Mouse (Mus musculus) heart, embryonic 12.5 days (tissue): ENCODE measurements at regions not wholly inside any gene's neighbourhood (a gene's known extent, or its start where the extent isn't known, plus 50 kb on each side); places are given as distances from the start of the nearest gene placed in this dataset.

Experiments
- ATAC-seq: fragments of 200-750 bp; cut with Nextera tagmentation; 2 replicates; pipeline ENCODE4 v1.8.0; 2017; ENCODE audit warnings: moderate TSS enrichment, moderate library complexity; ENCODE audit not compliant: insufficient number of reproducible peaks, low FRiP score
- H3K27ac ChIP-seq: fragments of 300-500 bp; sonication (generic); 2 replicates; pipeline ENCODE4 v1.5.1; 2016; ENCODE audit warnings: mild to moderate bottlenecking, moderate library complexity; ENCODE audit not compliant: poor library complexity, severe bottlenecking
- H3K27me3 ChIP-seq: fragments of 300-500 bp; sonication (generic); replicated peaks from 2 replicates; pipeline ENCODE4 v1.6.1; 2016; ENCODE audit warnings: mild to moderate bottlenecking, moderate library complexity
- H3K36me3 ChIP-seq: fragments of 300-500 bp; sonication (generic); 2 replicates; pipeline ENCODE4 v1.6.1; 2016; ENCODE audit warnings: mild to moderate bottlenecking, moderate library complexity
- H3K4me1 ChIP-seq: fragments of 300-500 bp; sonication (generic); replicated peaks from 2 replicates; pipeline ENCODE4 v1.6.1; 2016; ENCODE audit warnings: mild to moderate bottlenecking
- H3K4me2 ChIP-seq: fragments of 300-500 bp; sonication (generic); 2 replicates; pipeline ENCODE4 v1.6.1; 2016; ENCODE audit warnings: mild to moderate bottlenecking, moderate library complexity
- H3K4me3 ChIP-seq: fragments of 300-500 bp; sonication (generic); 2 replicates; pipeline ENCODE4 v1.5.1; 2016; ENCODE audit warnings: mild to moderate bottlenecking
- H3K9ac ChIP-seq: fragments of 300-500 bp; sonication (generic); 2 replicates; pipeline ENCODE4 v1.6.1; 2016; ENCODE audit warnings: mild to moderate bottlenecking, moderate library complexity
- H3K9me3 ChIP-seq: fragments of 300-500 bp; sonication (generic); replicated peaks from 2 replicates; pipeline ENCODE4 v1.6.1; 2016; ENCODE audit warnings: mild to moderate bottlenecking, moderate library complexity
- WGBS: fragments of 180-500 bp; shearing (Covaris S2); methylation state at CpG from one replicate; pipeline ENCODE4 v1.1.7; 2016; 5-methylcytosine and 5-hydroxymethylcytosine counted together

DNA sequence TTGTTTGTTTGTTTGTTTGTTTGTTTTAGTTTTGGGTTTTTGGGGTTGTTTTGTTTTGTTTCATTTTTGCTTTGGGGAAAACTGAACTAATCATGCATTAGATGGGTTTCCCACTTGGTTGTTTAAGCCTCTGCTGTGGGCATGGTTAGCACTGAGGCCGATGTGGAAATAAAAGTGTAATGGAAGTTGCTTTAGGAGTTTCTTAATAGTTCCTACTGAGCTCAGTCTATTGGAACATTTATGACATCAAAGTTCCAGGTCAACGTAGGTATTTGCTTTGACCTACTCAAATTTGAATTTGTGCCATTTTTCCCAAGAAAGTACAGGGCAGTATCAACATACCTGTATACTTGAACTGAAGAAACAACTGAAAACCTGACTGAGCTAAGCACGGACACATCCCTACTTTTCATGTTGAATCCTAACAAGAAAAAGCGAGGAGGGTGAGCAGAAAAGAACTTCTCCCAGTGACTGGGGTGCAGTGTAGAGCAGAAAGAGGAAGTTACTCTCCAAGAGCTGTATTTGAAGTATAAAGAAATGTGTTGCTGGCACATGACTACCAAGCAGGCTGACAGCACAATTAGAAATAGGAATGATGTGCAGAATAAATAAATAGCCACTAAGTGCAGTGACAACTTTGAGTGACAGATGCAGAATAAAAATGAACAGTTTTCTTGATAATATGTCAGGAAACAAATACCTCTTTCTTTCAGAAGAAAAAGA is 122.0 kb upstream of the Atp2b1 start:
- 76% methylated on average over 4 of the region's 4 CpGs for WGBS
- no peak overlapping the region for H3K4me2 ChIP-seq
- no peak for ATAC-seq
- no peaks in the 10 kb centered on the region for H3K36me3 ChIP-seq
- H3K4me3 ChIP-seq, result no peak overlapping the region
- H3K9me3 ChIP-seq, result no peaks in the 10 kb centered on the region
- no peak overlapping the region for H3K9ac ChIP-seq
- no peaks in the 10 kb centered on the region for H3K4me1 ChIP-seq
- no peaks in the 10 kb centered on the region for H3K27me3 ChIP-seq
- H3K27ac ChIP-seq, result no peak overlapping the region

DNA sequence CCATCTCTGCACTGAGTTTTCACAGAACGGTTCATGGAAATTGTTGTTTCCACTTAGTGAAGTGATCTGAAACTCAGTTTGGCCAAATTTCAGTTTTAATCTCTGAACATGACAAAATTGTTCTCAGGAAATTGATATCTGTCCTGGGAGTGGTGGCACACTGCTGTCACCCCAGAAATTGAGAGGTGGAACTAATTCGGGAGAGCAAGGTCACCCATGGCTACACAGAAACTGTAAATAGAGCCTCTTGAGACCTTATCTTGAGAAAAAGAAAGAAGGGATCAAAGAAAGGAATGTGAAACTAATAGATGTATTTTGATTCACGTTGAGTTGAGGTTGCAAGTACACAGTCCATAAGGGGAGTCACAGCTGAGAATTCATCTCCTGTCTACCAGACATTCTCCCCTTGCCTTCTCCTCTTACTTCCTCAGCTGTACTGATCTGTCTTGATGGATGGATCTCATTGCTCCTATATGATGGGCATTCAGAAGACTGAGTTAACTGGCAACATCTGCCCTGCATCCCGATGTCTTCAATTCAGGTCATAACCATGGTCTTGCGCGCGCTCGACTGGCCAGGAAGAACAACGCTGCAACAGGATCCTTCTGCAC is 120.2 kb upstream of the Atp2b1 start:
- 82% methylated on average over 9 of the region's 9 CpGs for WGBS
- H3K9ac ChIP-seq, result no peak overlapping the region
- no peak overlapping the region for H3K27ac ChIP-seq
- no peak for ATAC-seq
- no peak overlapping the region for H3K4me2 ChIP-seq
- H3K4me1 ChIP-seq, result no peaks in the 10 kb centered on the region
- H3K4me3 ChIP-seq, result no peak overlapping the region
- H3K27me3 ChIP-seq, result no peaks in the 10 kb centered on the region
- no peaks in the 10 kb centered on the region for H3K9me3 ChIP-seq
- H3K36me3 ChIP-seq, result no peaks in the 10 kb centered on the region

- Histone ChIP-seq H3K4me3 (no peak overlapping the region), H3K9ac (no peak overlapping the region), H3K4me2 (no peak overlapping the region), H3K9me3 (no peaks in the 10 kb centered on the region), H3K27ac (no peak overlapping the region), H3K4me1 (no peaks in the 10 kb centered on the region), H3K36me3 (no peaks in the 10 kb centered on the region), H3K27me3 (no peaks in the 10 kb centered on the region)
- no peak for ATAC-seq
- WGBS, result 80% methylated on average over 3 of the region's 3 CpGs
These were observed 118.2 kb upstream of the Atp2b1 start for GRCm38 (mm10) chr10:98796016-98796415.

- Histone ChIP-seq H3K4me2 (no peak overlapping the region), H3K36me3 (no peaks in the 10 kb centered on the region), H3K27ac (no peak overlapping the region), H3K4me1 (no peaks in the 10 kb centered on the region), H3K4me3 (no peak overlapping the region), H3K9ac (no peak overlapping the region), H3K27me3 (no peaks in the 10 kb centered on the region), H3K9me3 (no peaks in the 10 kb centered on the region)
- no peak for ATAC-seq
- WGBS, result 66% methylated on average over 6 of the region's 6 CpGs
These were observed 115.4 kb upstream of the Atp2b1 start for GRCm38 (mm10) chr10:98798634-98799415.

DNA sequence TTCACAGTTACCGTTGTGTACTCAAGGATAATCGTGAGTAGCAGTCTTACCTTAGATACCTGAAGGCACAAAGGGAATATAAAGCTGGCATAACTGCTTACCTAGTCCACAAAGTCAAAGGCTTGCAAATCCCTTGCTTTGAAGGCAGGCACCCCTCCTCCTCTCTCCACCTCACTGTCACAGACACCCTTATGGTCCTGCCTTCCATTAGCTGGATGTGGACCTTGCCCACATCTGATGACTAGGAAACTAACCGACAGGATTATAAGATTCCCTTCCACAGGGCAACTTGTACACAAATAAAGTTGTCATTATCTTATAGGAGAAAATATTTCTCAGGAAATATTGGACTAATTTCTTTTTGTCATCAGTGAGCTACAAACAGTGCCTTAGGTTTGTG is 114.4 kb upstream of the Atp2b1 start:
- no peak overlapping the region for H3K4me3 ChIP-seq
- no peak overlapping the region for H3K4me2 ChIP-seq
- H3K36me3 ChIP-seq, result no peaks in the 10 kb centered on the region
- no peak overlapping the region for H3K9ac ChIP-seq
- H3K27ac ChIP-seq, result no peak overlapping the region
- H3K4me1 ChIP-seq, result no peaks in the 10 kb centered on the region
- H3K9me3 ChIP-seq, result no peaks in the 10 kb centered on the region
- no peak for ATAC-seq
- H3K27me3 ChIP-seq, result no peaks in the 10 kb centered on the region
- WGBS, result 78% methylated on average over 3 of the region's 3 CpGs

DNA sequence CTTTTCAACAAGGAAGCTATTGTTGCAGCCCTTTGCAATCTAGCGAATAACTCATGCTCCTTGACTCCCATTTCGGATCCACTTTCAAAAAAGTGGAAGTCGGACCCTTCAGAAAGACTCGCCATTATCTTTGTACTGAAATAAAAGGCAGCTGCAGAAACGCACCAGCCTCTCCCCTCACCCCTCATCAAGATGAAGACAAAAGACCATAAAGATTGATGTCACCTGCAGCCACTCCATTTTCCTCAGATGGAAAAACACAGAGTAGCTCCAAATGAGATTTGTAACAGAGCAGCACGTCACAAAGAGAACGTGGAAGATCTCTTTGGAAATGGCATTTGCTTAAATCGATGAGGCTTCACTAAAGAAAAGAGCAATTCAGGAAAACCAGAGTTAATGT is 113.3 kb upstream of the Atp2b1 start:
- Histone ChIP-seq H3K4me2 (no peak overlapping the region), H3K27ac (no peak overlapping the region)

DNA sequence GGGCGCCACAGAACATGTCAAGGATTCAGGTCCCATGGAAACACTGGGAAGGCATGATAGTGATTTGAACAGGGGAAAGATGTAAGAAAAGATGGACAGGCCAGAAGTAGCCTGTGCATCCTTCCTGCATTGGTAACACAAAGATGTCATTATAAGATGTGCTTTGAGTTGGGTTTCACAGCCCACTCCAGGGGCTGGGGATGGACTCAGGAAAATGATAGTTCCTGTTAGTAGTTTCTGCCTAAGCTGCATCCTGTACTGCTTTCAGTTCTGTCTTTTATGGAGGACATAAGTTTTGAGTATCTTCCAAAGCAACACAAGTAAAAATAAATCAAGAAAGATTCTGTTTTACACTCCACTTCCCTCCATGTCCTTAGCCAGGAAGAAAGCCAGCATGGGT is 109.2 kb upstream of the Atp2b1 start:
- H3K36me3 ChIP-seq, result no peaks in the 10 kb centered on the region
- 87% methylated on average over 1 of the region's 1 CpGs for WGBS
- H3K27me3 ChIP-seq, result no peaks in the 10 kb centered on the region
- H3K4me2 ChIP-seq, result no peak overlapping the region
- H3K4me3 ChIP-seq, result no peak overlapping the region
- no peak overlapping the region for H3K27ac ChIP-seq
- no peaks in the 10 kb centered on the region for H3K9me3 ChIP-seq
- no peak for ATAC-seq
- H3K4me1 ChIP-seq, result no peaks in the 10 kb centered on the region
- H3K9ac ChIP-seq, result no peak overlapping the region

More for the DNA sequence above, 113.3 kb upstream of the Atp2b1 start:
- WGBS, result 70% methylated on average over 8 of the region's 8 CpGs
- Histone ChIP-seq H3K9me3 (no peaks in the 10 kb centered on the region), H3K36me3 (no peaks in the 10 kb centered on the region), H3K9ac (no peak overlapping the region), H3K4me1 (no peaks in the 10 kb centered on the region), H3K4me3 (no peak overlapping the region), H3K27me3 (no peaks in the 10 kb centered on the region)
- ATAC-seq, result no peak

- H3K9ac ChIP-seq, result no peak overlapping the region
- no peaks in the 10 kb centered on the region for H3K36me3 ChIP-seq
- WGBS, result 85% methylated on average over 19 of the region's 19 CpGs
- H3K9me3 ChIP-seq, result no peaks in the 10 kb centered on the region
- no peaks in the 10 kb centered on the region for H3K27me3 ChIP-seq
- ATAC-seq, result no peak
- no peak overlapping the region for H3K27ac ChIP-seq
- H3K4me1 ChIP-seq, result no peaks in the 10 kb centered on the region
- H3K4me2 ChIP-seq, result no peak overlapping the region
- H3K4me3 ChIP-seq, result no peak overlapping the region
These were observed 107.2 kb upstream of the Atp2b1 start for GRCm38 (mm10) chr10:98806798-98807535.

GRCm38 (mm10) chr10:98808644-98809043 is 105.6 kb upstream of the Atp2b1 start:
- Histone ChIP-seq H3K27me3 (no peaks in the 10 kb centered on the region), H3K9ac (no peak overlapping the region), H3K4me1 (no peaks in the 10 kb centered on the region), H3K4me3 (no peak overlapping the region), H3K27ac (no peak overlapping the region), H3K36me3 (no peaks in the 10 kb centered on the region), H3K9me3 (no peaks in the 10 kb centered on the region), H3K4me2 (no peak overlapping the region)
- 80% methylated on average over 4 of the region's 4 CpGs for WGBS
- ATAC-seq, result no peak

DNA sequence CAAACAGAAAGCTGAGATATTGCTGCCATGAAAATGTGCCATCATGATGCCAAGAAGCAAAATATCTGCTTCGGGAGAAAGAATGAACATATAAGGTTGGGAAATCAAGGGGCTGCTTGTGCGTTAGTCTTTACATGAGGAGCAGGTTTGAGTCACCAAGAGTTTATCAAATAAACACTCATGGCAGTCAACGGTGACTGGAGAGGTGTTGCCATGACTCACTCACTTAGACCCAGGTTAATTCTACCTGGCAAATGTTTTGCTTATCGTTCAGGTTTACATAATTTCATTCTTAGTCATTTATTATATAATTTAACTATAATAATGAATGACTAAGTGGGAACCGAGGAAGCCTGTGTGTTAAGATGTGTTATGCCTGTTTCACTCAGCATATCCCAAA is 85.2 kb upstream of the Atp2b1 start:
- ATAC-seq, result no peak
- no peak overlapping the region for H3K4me3 ChIP-seq
- 88% methylated on average over 5 of the region's 5 CpGs for WGBS
- H3K9me3 ChIP-seq, result no peaks in the 10 kb centered on the region
- H3K9ac ChIP-seq, result no peak overlapping the region
- no peaks in the 10 kb centered on the region for H3K4me1 ChIP-seq
- H3K27me3 ChIP-seq, result no peaks in the 10 kb centered on the region
- H3K36me3 ChIP-seq, result no peaks in the 10 kb centered on the region
- no peak overlapping the region for H3K4me2 ChIP-seq
- H3K27ac ChIP-seq, result no peak overlapping the region

GRCm38 (mm10) chr10:98831488-98831887 is 82.7 kb upstream of the Atp2b1 start:
- Histone ChIP-seq H3K4me2 (no peak overlapping the region), H3K9me3 (no peaks in the 10 kb centered on the region), H3K36me3 (no peaks in the 10 kb centered on the region), H3K27me3 (no peaks in the 10 kb centered on the region), H3K9ac (no peak overlapping the region), H3K4me1 (no peaks in the 10 kb centered on the region), H3K4me3 (no peak overlapping the region), H3K27ac (no peak overlapping the region)
- WGBS, result 51% methylated on average over 7 of the region's 7 CpGs
- no peak for ATAC-seq
